Mouse (Mus musculus) neutrophil, adult 65 days (primary cell): Measurements from ENCODE around the gene Slc35a2. TPM values are rescaled to one million over a fixed set of nuclear protein-coding genes. Genes with fewer than 3 reads are reported as not detected.

Experiments
- total RNA-seq: library from RNA; stranded (reverse); gene quantifications from 2 replicates; pipeline ENCODE4 v1.2.4, GENCODE M21; 2023

The Slc35a2 gene
- total RNA-seq: 25.5 and 28.1 TPM in 2 replicates

DNA sequence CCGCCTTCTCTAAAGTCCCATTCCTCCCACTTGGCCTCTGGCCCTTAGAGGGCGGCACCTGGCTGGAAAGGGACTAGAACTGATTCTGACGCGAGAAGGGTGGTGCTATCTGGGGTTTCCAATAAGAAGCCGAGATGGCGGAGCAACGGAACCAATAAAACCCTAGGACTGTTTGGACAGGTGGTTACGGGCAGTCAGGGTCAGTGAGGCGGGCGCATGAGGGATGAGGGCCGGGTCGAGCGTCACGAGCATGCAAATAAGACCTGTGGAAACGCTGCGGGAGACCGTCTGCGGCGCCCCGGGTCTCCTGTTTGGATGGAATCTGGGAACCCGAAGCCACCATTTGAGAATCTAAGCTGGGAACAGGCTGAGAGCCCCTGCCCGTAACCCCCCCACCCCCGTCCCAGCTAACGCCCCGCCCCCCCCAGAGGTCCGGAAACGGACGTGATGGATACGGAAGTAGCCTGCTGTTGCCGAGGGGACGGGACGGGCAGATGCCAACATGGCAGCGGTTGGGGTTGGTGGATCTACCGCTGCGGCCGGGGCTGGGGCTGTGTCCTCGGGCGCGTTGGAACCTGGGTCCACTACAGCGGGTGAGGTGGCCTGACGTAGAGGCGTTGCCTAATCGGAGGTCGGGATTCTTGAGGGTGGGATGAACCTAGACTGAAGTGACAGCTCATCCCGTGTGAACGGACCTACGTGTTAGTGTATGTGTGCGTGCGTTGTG, at the start of gene Slc35a2:
TSS of gene Slc35a2 (plus strand) at position 188 of the 727 bp plus-strand sequence.

DNA sequence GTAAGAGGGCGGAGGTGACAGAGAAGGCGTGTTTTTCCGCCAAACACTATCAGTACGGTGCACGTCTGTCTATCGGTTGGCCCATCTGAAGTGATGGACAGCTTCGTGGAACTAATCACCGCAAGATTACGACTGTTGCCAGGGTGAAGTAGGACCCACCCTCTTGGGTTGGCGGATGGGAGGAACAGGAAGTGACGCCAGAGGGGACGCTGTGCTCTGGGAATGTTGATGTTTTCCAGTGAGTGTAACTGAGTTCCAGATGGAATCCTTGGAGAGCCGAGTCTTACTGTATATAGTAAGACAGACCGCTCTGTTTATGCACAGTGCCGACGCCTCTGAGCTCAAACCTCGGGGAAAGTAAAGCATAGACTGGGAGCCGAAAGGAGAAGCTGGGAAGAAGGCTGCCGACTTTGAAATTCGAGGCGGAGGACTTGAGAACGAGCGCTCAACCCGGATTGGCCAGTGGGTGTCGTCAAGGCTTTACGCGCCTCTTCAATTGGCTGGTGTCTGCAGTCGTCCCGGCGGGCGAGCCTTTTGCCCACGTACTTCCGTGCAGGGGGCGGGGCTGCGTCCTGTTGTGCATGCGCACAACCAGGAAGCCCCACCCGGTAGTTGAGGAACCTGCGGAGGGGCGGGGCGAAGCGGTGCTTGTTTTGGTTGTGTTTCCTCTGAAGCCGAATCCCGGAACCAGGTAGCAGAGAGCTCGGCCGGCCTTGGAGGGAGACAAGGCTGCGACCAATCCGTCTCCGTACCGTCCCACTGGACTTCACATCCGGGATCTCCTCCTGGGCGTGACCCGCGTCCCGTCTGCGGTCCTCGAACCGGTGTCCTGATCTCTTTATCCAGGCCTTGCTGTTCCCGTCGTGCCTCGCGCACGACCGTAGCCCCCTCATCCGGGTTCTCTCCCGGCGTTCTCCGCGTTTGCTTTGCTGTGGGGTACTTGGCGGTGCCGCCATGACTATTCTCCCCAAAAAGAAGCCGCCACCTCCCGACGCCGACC, 42.4 kb upstream of the Slc35a2 start, which contains the start of gene Otud5:
TSS of gene Otud5 (plus strand) at position 202 of the 1,000 bp plus-strand sequence.

DNA sequence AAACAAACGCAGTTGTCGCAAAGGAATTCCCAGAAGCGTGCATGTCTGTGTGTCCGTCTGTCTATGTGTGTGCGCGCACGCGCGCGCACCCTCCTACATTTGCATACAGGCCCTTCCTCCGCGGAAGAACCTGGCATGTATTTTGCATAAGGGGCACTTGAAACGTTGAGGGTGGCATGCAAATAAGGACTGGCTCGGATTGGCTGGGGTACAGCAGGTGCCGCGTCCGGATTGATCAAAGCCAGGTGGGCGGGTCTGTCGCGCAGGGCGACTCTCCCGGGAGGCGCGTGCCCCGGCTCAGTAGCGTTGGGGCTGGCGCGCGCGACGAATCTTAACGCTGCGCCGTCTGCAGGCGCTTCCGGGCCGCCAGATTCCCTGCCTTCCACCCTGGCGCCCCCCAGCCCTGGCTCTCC, 5.8 kb upstream of the Slc35a2 start, which contains the start of gene Pim2:
TSS of gene Pim2 (plus strand) at position 256 of the 413 bp plus-strand sequence.

DNA sequence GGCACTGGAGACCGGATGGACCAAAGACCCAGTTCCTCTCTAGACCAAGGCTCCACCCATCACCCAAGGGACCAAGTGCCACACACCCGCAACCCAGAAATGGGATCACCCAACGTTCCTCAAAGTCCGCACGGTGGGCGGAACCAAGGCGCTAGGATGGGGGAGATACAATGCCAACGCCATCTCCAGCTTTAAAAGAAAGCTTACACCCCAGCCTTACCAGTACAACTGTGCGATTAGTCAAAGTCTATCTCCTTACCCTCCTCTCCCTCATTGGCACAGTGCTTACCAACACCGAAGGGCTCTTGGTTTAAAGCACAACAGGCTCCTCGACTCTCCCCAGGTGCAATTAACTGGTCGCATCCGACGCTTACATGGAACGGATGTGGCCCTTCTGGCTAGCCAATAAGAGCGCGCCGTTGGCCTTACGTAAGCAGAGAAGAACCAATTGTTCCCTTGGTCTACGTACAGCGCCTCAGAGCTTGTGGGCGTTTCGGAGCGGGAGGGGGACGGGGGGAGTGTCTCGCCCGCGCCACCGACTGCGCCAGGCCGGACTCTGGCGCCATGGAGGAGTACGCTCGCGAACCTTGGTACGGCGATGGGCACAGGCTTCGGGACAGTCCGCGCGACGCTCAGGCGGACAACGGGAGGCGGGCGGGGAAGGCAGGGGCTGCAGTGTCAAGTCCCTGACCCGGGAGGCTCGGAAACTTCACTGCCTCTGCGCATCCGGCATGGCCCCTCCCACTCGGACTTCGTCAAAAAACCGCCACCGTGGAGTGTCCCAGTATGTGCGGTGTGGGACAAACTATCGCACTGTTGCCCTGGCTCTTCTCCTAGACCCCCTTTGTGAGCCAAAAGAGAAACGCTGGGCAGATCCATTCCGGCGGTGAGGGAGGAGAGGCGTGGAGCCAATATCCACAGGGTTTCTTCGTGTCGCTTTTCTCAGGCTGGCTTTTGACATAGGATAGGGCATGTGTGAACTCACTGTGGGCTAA, 15.3 kb downstream of the Slc35a2 start, which contains the start of the genes Pqbp1 and Timm17b:
TSS of gene Pqbp1 (minus strand) at position 390 of the 995 bp plus-strand sequence.
TSS of gene Timm17b (plus strand) at position 478 of the 995 bp plus-strand sequence.

DNA sequence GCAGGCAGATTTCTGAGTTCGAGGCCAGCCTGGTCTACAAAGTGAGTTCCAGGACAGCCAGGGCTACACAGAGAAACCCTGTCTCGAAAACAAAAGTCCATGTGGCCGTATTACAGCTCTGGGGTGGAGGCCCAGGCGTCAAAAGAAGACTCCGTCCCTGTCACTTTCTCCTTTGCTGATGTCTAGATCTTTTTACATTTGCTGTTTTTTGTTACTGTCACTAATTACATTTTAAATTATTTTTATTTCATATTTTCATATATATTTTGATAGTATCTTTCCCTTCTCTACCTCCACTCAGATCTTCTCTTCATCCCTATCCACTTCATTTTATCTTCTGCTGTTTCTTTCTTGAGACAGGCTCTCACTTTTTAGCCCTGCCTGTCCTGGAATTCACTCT, 23.9 kb downstream of the Slc35a2 start, which contains the start of gene Gm10491:
TSS of gene Gm10491 (minus strand) at position 101 of the 400 bp plus-strand sequence.

DNA sequence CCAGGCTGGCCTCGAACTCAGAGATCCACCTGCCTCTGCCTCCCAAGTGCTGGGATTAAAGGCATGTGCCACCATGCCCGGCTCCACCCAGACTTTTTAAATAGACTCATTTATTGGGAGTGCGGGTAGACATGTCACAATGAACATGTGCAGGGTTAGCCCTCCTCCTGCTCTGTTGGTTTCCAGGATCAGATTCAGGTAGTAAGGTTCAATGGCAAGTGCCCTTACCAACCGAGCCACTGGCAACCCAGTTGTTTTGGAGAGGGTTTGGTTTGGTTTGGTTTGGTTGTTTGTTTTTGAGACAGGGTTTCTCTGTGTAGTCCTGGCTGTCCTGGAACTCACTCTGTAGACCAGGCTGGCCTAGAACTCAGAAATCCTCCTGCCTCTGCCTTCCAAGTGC, 25.4 kb downstream of the Slc35a2 start, which contains the start of gene Gm10490:
TSS of gene Gm10490 (plus strand) at position 301 of the 400 bp plus-strand sequence.

DNA sequence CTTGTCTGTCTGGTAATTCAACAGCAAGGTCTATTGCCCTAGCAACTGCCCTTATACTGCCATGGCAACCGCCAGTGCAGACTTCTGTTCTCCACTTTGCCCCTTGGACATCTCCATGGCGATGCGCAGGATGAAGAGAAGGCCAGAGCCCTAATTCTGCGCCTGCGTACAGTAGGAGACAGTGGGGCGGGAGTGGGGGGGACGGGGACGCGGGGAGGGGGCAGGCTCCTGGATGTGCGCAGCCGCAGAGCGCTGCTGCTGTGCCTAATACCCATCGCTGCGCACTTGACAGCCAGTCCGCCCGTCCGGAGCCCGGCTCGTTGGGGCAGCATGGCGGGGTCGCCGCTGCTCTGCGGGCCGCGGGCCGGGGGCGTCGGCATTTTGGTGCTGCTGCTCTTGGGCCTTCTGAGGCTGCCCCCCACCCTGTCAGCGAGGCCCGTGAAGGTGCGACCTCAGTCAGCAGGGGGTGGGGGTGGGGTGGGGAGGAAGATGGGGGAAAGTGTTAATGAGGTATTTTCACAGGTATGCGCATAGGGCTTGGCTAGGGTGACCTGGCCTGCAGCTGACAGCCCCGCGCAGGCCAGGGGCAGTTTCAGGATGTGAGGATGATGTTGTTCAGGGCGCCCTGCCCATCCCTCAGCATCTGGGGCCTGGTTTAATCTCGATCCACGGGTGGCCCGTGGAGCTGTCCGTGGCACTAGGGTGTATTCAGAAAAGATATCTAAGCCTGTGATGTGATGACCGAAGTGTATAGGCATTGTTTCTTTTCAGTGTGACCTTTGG, 36.0 kb downstream of the Slc35a2 start, which contains the start of gene Pcsk1n:
TSS of gene Pcsk1n (plus strand) at position 222 of the 783 bp plus-strand sequence.

DNA sequence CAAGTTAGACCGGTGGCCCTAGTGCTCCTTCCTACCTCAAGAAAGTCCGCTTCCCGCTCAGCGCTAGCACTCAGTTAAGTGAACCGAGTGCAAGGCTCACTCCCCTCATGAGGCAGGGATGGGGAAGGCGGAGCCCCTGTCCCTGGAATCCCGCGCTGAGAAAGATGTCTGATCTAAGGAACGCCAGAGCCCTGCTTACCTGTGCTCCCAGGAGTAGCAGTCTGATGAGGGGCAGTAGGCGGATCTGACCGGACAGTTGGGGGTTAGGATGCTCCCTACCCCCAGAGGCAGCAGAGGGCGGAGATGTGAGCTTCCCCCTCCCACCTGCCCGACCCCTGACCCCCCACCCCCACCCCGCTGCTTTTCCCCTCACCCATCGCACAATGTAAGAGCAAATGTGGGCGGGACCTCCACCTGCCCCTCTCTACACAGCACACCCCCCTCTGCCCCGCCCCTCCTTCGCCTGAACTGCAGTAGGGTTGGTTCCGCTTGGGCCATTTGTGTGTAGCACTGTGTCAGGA, 44.5 kb downstream of the Slc35a2 start, which contains the start of gene Eras:
TSS of gene Eras (minus strand) at position 338 of the 521 bp plus-strand sequence.

Other genes starting within 250 kb of the Slc35a2 start
- gene Syp, start 245.6 kb upstream of the Slc35a2 start, total RNA-seq: 2.7 and 3.8 TPM in 2 replicates
- 37.1 and 44.3 TPM in 2 replicates for gene Prickle3, start 226.8 kb upstream of the Slc35a2 start, total RNA-seq
- 518 and 532 TPM in 2 replicates for gene Plp2, start 212.6 kb upstream of the Slc35a2 start, total RNA-seq
- not detected in 2 replicates for gene Magix, start 202.8 kb upstream of the Slc35a2 start, total RNA-seq
- gene Gpkow, start 186.9 kb upstream of the Slc35a2 start, total RNA-seq: 45.4 and 58.6 TPM in 2 replicates
- gene Wdr45, start 169.7 kb upstream of the Slc35a2 start, total RNA-seq: 52.3 and 70.0 TPM in 2 replicates
- 1.8 and 1.9 TPM in 2 replicates for gene Gm45208, start 161.8 kb upstream of the Slc35a2 start, total RNA-seq
- gene Praf2, start 155.6 kb upstream of the Slc35a2 start, total RNA-seq: 2.0 and 2.6 TPM in 2 replicates
- gene Ccdc120, start 133.1 kb upstream of the Slc35a2 start, total RNA-seq: not detected in 2 replicates
- gene Tfe3, start 121.5 kb upstream of the Slc35a2 start, total RNA-seq: 85.6 and 90.4 TPM in 2 replicates
- gene Gripap1, start 94.3 kb upstream of the Slc35a2 start, total RNA-seq: 135 and 164 TPM in 2 replicates
- gene Kcnd1, start 61.7 kb upstream of the Slc35a2 start, total RNA-seq: 1.4 and 2.0 TPM in 2 replicates
- gene Otud5, start 42.7 kb upstream of the Slc35a2 start, total RNA-seq: 129 and 151 TPM in 2 replicates
- gene Pim2, start 5.8 kb upstream of the Slc35a2 start, total RNA-seq: 2.2 and 4.1 TPM in 2 replicates
- gene Pqbp1, start 15.2 kb downstream of the Slc35a2 start, total RNA-seq: 34.5 and 34.7 TPM in 2 replicates
- 44.3 and 45.8 TPM in 2 replicates for gene Timm17b, start 15.3 kb downstream of the Slc35a2 start, total RNA-seq
- not detected in 2 replicates for gene Gm10491, start 23.8 kb downstream of the Slc35a2 start, total RNA-seq
- gene Gm10490, start 25.5 kb downstream of the Slc35a2 start, total RNA-seq: not detected in 2 replicates
- gene Pcsk1n, start 35.8 kb downstream of the Slc35a2 start, total RNA-seq: not detected in 2 replicates
- not detected in 2 replicates for gene Eras, start 44.6 kb downstream of the Slc35a2 start, total RNA-seq
- gene Hdac6, start 63.9 kb downstream of the Slc35a2 start, total RNA-seq: 4.9 and 8.8 TPM in 2 replicates
- 0.88 and 1.6 TPM in 2 replicates for gene Gata1, start 94.0 kb downstream of the Slc35a2 start, total RNA-seq
- not detected in 2 replicates for gene Glod5, start 134.5 kb downstream of the Slc35a2 start, total RNA-seq
- gene Suv39h1, start 190.7 kb downstream of the Slc35a2 start, total RNA-seq: 28.1 and 33.2 TPM in 2 replicates
- 136 and 163 TPM in 2 replicates for gene Was, start 206.5 kb downstream of the Slc35a2 start, total RNA-seq
- gene Wdr13, start 248.9 kb downstream of the Slc35a2 start, total RNA-seq: 33.9 and 43.9 TPM in 2 replicates